Mouse (Mus musculus): ENCODE results near the gene Cspg5. TPM values are rescaled to one million over a fixed set of nuclear protein-coding genes. Genes with fewer than 3 reads are reported as not detected.

Cspg5 gene
- total and polyA plus RNA-seq, 3 experiments = 0.40 to 0.72 (median 0.49) TPM

DNA sequence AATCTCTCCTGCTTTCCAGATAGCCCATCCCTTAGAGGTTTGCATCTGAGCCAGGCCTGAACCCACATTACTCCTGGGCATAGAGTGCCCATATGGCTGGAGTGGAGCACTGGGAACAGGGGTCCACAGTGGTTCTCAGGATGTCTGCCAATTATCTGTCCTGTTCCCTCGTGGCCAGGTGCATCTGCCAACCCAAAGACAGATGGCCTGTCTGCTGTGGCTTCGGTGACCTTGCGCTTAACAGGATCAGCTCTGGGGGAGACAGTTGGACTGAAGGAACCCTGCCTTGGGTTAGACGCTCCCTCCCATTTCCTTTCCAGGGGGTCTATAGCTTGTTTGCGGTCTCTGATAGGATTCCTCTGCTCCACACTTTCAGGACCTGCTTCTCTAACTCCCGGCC is 15.1 kb downstream of the Cspg5 start:
- H3K27ac ChIP-seq (ENCODE audit: insufficient read depth, low read depth) = no peak overlapping the region
- no peak for DNase-seq (ENCODE audit: extremely low read depth)
- in situ Hi-C loops (cut with MboI; ENCODE audit: low pct_ligation_motif_present, low pct_unique_long_range_greater_than_20kb, low sequenced_read_pairs) (no loop called here), dilution Hi-C loops (cut with MboI; ENCODE audit: extremely low pct_ligation_motif_present, extremely low pct_unique_long_range_greater_than_20kb, low sequenced_read_pairs) (no loop called here)
- TF ChIP-seq MAX (IDR thresholded peaks at IDR 0.05; ENCODE audit: low read length) (no peak), MYC (IDR thresholded peaks at IDR 0.05; ENCODE audit: low read depth, low read length) (no peak), EP300 (IDR thresholded peaks at IDR 0.05; ENCODE audit: low read length) (no peak), CTCF (conservative IDR thresholded peaks at IDR 0.05 in 1 of 2, IDR thresholded peaks at IDR 0.05 in 1 of 2; ENCODE audit: low read depth in 2 of 2, low read length in 2 of 2) (no peak), PAX5 (IDR thresholded peaks at IDR 0.05; ENCODE audit: low read length) (no peak), RAD21 (IDR thresholded peaks at IDR 0.05; ENCODE audit: low read depth, low read length) (no peak), CHD1 (IDR thresholded peaks at IDR 0.05; ENCODE audit: low read depth, low read length) (no peak), RCOR1 (conservative IDR thresholded peaks at IDR 0.05; ENCODE audit: low read depth, low read length) (no peak)
- no peak overlapping the region for H3K9ac ChIP-seq (ENCODE audit: insufficient read depth, low read depth)
- H3K4me1 ChIP-seq (ENCODE audit: control insufficient read depth in 1 of 2, insufficient read depth in 2 of 2) = no peaks in the 10 kb centered on the region
- no peak overlapping the region for H3K4me2 ChIP-seq (ENCODE audit: insufficient read depth, low read depth, poor library complexity, severe bottlenecking)
- H3K9me3 ChIP-seq (replicated peaks; ENCODE audit: low read length) = no peaks in the 10 kb centered on the region
- H3K4me3 ChIP-seq (replicated peaks in 1 of 3; ENCODE audit: low read depth in 2 of 3, low read length in 2 of 3, poor library complexity in 1 of 3) = no peak overlapping the region
- no peaks in the 10 kb centered on the region for H3K27me3 ChIP-seq (replicated peaks)
- H3K79me2 ChIP-seq (replicated peaks; ENCODE audit: control insufficient read depth, extremely low read depth, insufficient read depth, poor library complexity, severe bottlenecking) = no peaks in the 10 kb centered on the region
- peaks cover 0 to 5% of the 10 kb centered on the region in 2 experiments for H3K36me3 ChIP-seq (replicated peaks in 1 of 2; ENCODE audit: control insufficient read depth in 1 of 2, insufficient read depth in 1 of 2, low read length in 1 of 2)

DNA sequence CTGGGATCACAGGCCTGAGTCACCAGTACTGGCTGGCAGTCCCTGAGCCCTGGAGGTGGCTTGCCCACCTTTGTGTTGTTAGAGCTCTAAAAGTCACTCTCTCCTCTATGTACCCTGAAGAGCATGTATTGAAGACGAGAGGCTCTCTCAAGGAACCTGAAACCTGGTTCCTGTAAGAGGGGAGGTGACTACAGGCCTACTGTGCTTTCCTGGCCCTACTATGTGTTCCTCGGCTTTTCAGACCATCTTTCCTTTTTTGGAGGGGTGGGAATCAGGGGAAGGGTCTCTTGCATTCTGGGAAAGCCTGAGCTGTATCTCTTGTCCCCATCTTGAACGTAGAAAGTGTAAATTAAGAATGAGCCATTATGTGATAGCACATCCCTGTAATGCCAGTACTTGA is 15.5 kb downstream of the Cspg5 start:
- in situ Hi-C loops (cut with MboI; ENCODE audit: low pct_ligation_motif_present, low pct_unique_long_range_greater_than_20kb, low sequenced_read_pairs) (no loop called here), dilution Hi-C loops (cut with MboI; ENCODE audit: extremely low pct_ligation_motif_present, extremely low pct_unique_long_range_greater_than_20kb, low sequenced_read_pairs) (no loop called here)
- no peaks in the 10 kb centered on the region for H3K4me1 ChIP-seq (ENCODE audit: control insufficient read depth in 1 of 2, insufficient read depth in 2 of 2)
- no peaks in the 10 kb centered on the region for H3K9me3 ChIP-seq (replicated peaks; ENCODE audit: low read length)
- peaks cover 0 to 5% of the 10 kb centered on the region in 2 experiments for H3K36me3 ChIP-seq (replicated peaks in 1 of 2; ENCODE audit: control insufficient read depth in 1 of 2, insufficient read depth in 1 of 2, low read length in 1 of 2)
- TF ChIP-seq ZKSCAN1 (IDR thresholded peaks at IDR 0.05; ENCODE audit: borderline replicate concordance, low read depth, low read length) (peak; percentile 58), JUN (IDR thresholded peaks at IDR 0.05; ENCODE audit: insufficient read depth, low read depth, low read length) (no peak)
- no peak overlapping the region for H3K9ac ChIP-seq (ENCODE audit: insufficient read depth, low read depth)
- H3K79me2 ChIP-seq (replicated peaks; ENCODE audit: control insufficient read depth, extremely low read depth, insufficient read depth, poor library complexity, severe bottlenecking) = no peaks in the 10 kb centered on the region
- H3K4me2 ChIP-seq (ENCODE audit: insufficient read depth, low read depth, poor library complexity, severe bottlenecking) = no peak overlapping the region
- DNase-seq (ENCODE audit: extremely low read depth) = no peak
- no peaks in the 10 kb centered on the region for H3K27me3 ChIP-seq (replicated peaks)
- no peak overlapping the region for H3K27ac ChIP-seq (ENCODE audit: insufficient read depth, low read depth)
- no peak overlapping the region for H3K4me3 ChIP-seq (replicated peaks in 1 of 3; ENCODE audit: low read depth in 2 of 3, low read length in 2 of 3, poor library complexity in 1 of 3)

DNA sequence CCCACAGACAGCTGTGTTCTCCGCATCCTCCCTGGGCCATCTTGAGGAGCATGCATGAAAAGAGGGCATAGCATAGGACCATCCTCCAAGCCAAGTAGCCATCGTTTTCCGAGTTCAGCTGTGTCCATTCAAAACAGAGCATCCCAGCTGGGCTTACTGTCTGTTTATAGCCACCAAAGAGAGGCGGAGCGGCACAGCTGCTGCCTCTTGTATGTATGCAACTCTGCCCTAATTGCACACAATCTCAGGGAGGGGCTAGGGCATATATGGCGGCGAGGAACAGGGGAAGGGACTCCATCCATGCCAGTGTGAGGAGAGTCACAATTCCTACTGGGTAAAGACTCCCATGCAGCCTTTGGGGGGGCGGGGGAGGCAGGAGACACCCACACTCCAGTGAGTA is 19.6 kb downstream of the Cspg5 start:
- in situ Hi-C loops (cut with MboI; ENCODE audit: low pct_ligation_motif_present, low pct_unique_long_range_greater_than_20kb, low sequenced_read_pairs) (no loop called here), dilution Hi-C loops (cut with MboI; ENCODE audit: extremely low pct_ligation_motif_present, extremely low pct_unique_long_range_greater_than_20kb, low sequenced_read_pairs) (no loop called here)
- TF ChIP-seq USF1 (IDR thresholded peaks at IDR 0.05; ENCODE audit: low read depth, low read length) (no peak), ZNF384 (IDR thresholded peaks at IDR 0.05; ENCODE audit: low read depth, low read length) (no peak), NELFE (IDR thresholded peaks at IDR 0.05; ENCODE audit: low read depth, low read length) (no peak), KAT2A (IDR thresholded peaks at IDR 0.05; ENCODE audit: insufficient replicate concordance, low read length) (no peak), ZKSCAN1 (IDR thresholded peaks at IDR 0.05; ENCODE audit: borderline replicate concordance, low read depth, low read length) (no peak), E2F4 (IDR thresholded peaks at IDR 0.05; ENCODE audit: insufficient replicate concordance, low read depth, low read length) (no peak), ELF1 (IDR thresholded peaks at IDR 0.05; ENCODE audit: low read depth, low read length) (no peak), NRF1 (IDR thresholded peaks at IDR 0.05; ENCODE audit: low read depth, low read length) (no peak), POLR2AphosphoS2 (IDR thresholded peaks at IDR 0.05; ENCODE audit: low read depth, low read length) (no peak), MAFK (IDR thresholded peaks at IDR 0.05; ENCODE audit: insufficient replicate concordance, low read length) (no peak), MAZ (IDR thresholded peaks at IDR 0.05; ENCODE audit: low read depth, low read length) (no peak)
- Histone ChIP-seq H3K4me2 (ENCODE audit: insufficient read depth, low read depth, poor library complexity, severe bottlenecking) (no peak overlapping the region), H3K9me3 (replicated peaks; ENCODE audit: low read length) (no peaks in the 10 kb centered on the region), H3K4me1 (ENCODE audit: control insufficient read depth in 1 of 2, insufficient read depth in 2 of 2) (peaks cover 6 to 13% of the 10 kb centered on the region in 2 experiments), H3K36me3 (replicated peaks in 1 of 2; ENCODE audit: control insufficient read depth in 1 of 2, insufficient read depth in 1 of 2, low read length in 1 of 2) (peaks cover 0 to 3% of the 10 kb centered on the region in 2 experiments), H3K4me3 (replicated peaks in 1 of 3; ENCODE audit: low read depth in 2 of 3, low read length in 2 of 3, poor library complexity in 1 of 3) (no peak overlapping the region), H3K79me2 (replicated peaks; ENCODE audit: control insufficient read depth, extremely low read depth, insufficient read depth, poor library complexity, severe bottlenecking) (no peaks in the 10 kb centered on the region), H3K9ac (ENCODE audit: insufficient read depth, low read depth) (no peak overlapping the region), H3K27me3 (replicated peaks) (no peaks in the 10 kb centered on the region), H3K27ac (ENCODE audit: insufficient read depth, low read depth) (no peak overlapping the region)
- DNase-seq (ENCODE audit: extremely low read depth) = no peak

Data from CH12.LX (cell line).